Mouse (Mus musculus): ENCODE measurements at regions not wholly inside any gene's neighbourhood (a gene's known extent, or its start where the extent isn't known, plus 50 kb on each side); places are given as distances from the start of the nearest gene placed in this dataset.

DNA sequence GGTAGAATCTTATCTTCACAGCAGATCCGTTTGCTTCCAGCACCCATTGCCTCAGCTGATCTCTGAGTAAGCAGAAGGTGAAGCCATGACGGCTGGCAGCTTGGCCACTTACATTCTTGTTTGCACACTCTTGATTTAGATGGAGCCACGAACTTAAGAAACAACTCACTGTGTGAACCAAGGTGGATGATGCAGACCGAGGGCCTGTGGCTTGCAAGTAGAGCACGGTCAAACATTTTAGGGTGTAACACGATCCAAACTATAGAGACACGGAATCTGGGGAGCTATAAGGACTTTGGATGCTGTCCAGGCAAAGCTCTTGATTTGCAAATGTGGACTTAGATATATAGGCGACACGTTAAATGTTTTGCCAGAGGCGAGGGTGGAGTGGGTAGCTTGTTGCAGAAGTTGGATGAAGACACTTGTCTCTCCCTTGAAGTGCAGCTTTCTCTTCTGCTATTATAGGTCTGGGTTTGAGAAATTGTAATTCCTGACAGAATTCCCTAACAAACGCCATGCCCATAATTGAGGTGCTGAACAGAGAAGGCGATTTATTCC is 133.5 kb upstream of the Arhgap5 start:
- TF ChIP-seq POLR2A (IDR thresholded peaks at IDR 0.05; ENCODE audit: borderline replicate concordance, insufficient read depth, low read length), result no peak
- TF ChIP-seq CTCF (IDR thresholded peaks at IDR 0.05; ENCODE audit: borderline replicate concordance, insufficient read depth, low read depth, low read length), result no peak

All from cerebellum, adult 2 months (tissue).